ENCODE assay signal across 25 mouse cellular contexts in genomic region chr14:62243530-62243929, GRCm38 (mm10). TPM values are rescaled to one million over a fixed set of nuclear protein-coding genes. Genes with fewer than 3 reads are reported as not detected.
DNase-seq lines count a peak whose midpoint lies in the region; ATAC-seq and TF ChIP-seq lines count a peak whose summit lies in the region.
"Had no signal": no experiment of that assay in that cellular context is flagged by ENCODE, and none has a peak within 500 bp of the region (broad histone marks: within the 10 kb centered on the region; RNA-seq: fewer than 3 reads in every experiment).

No protein-coding gene starts in this region.

- no peaks in the 10 kb centered on the region for H3K9me3 ChIP-seq in lung, embryonic 15.5 days
- H3K9me3 ChIP-seq: embryonic facial prominence, embryonic 13.5 days; embryonic facial prominence, embryonic 15.5 days; forebrain, embryonic 13.5 days; forebrain, embryonic 15.5 days had no signal

- no peaks in the 10 kb centered on the region for H3K36me3 ChIP-seq in heart, adult 2 months (ENCODE audit: control insufficient read depth, insufficient read depth, low read length)
- H3K36me3 ChIP-seq in lung, embryonic 15.5 days = no peaks in the 10 kb centered on the region
- H3K36me3 ChIP-seq: embryonic facial prominence, embryonic 13.5 days; embryonic facial prominence, embryonic 15.5 days; forebrain, embryonic 15.5 days had no signal

- DNase-seq in heart, adult 11 months = peak; percentile 55
- no peak for DNase-seq in heart, adult 2 months
- DNase-seq in lung, adult 18-20 months = no peak
- DNase-seq in ES-CJ7 (ENCODE audit: low read depth, low spot score) = peak; percentile 23
- DNase-seq: adrenal gland, adult 2 months; adrenal gland, postnatal 10 days; adrenal gland, postnatal 25 days; B cell, adult 2 months; cerebellum, adult 11 months; cerebellum, adult 18-20 months; cerebellum, adult 8-10 months; cerebellum, adult 9-11 months; cerebellum, postnatal 14 days; cerebellum, postnatal 36 days; embryo, embryonic 11 days; forebrain, postnatal 0 days had no signal

- H3K27me3 ChIP-seq in heart, adult 2 months (ENCODE audit: control insufficient read depth, insufficient read depth, low read length) = no peaks in the 10 kb centered on the region
- H3K27me3 ChIP-seq in lung, embryonic 15.5 days = no peaks in the 10 kb centered on the region
- H3K27me3 ChIP-seq: CH12.LX; embryonic facial prominence, embryonic 13.5 days; embryonic facial prominence, embryonic 15.5 days; forebrain, embryonic 13.5 days; forebrain, embryonic 15.5 days had no signal

- H3K4me3 ChIP-seq in heart, adult 2 months = no peak overlapping the region
- no peak overlapping the region for H3K4me3 ChIP-seq in lung, embryonic 15.5 days
- H3K4me3 ChIP-seq: embryonic facial prominence, embryonic 13.5 days; embryonic facial prominence, embryonic 15.5 days; erythroblast, embryonic 14.5 days; forebrain, embryonic 13.5 days; forebrain, embryonic 15.5 days had no signal

- 48% methylated on average over 2 of the region's 2 CpGs for WGBS in heart, adult 2 months
- WGBS in lung, embryonic 15.5 days = 41% methylated on average over 2 of the region's 2 CpGs

- no peak overlapping the region for H3K4me2 ChIP-seq in lung, embryonic 15.5 days
- H3K4me2 ChIP-seq: embryonic facial prominence, embryonic 13.5 days; embryonic facial prominence, embryonic 15.5 days; forebrain, embryonic 13.5 days; forebrain, embryonic 15.5 days had no signal

- TF ChIP-seq CTCF in heart, adult 2 months (IDR thresholded peaks at IDR 0.05) = no peak

- no peak overlapping the region for H3K27ac ChIP-seq in heart, adult 2 months
- no peak overlapping the region for H3K27ac ChIP-seq in lung, embryonic 15.5 days
- H3K27ac ChIP-seq: embryonic facial prominence, embryonic 13.5 days; embryonic facial prominence, embryonic 15.5 days; forebrain, embryonic 13.5 days; forebrain, embryonic 15.5 days had no signal

- 0 out of 2 replicates have a peak, but pooled peaks have one; percentile 42 for ATAC-seq in lung, embryonic 15.5 days (ENCODE audit: borderline replicate concordance, extremely low read depth, low FRiP score, low TSS enrichment)
- ATAC-seq: CD4-positive, CD25-positive, alpha-beta regulatory T cell, adult 4 months; forebrain, embryonic 13.5 days; forebrain, embryonic 15.5 days; forebrain, postnatal 0 days had no signal

- no peaks in the 10 kb centered on the region for H3K79me2 ChIP-seq in heart, adult 2 months (replicated peaks; ENCODE audit: control insufficient read depth, insufficient read depth, low read length)

- H3K4me1 ChIP-seq in heart, adult 2 months (ENCODE audit: control insufficient read depth, insufficient read depth, low read length) = no peaks in the 10 kb centered on the region
- H3K4me1 ChIP-seq in lung, embryonic 15.5 days = peaks cover 7% of the 10 kb centered on the region; the same call in 1 of the 2 replicates
- H3K4me1 ChIP-seq: embryonic facial prominence, embryonic 15.5 days; forebrain, embryonic 13.5 days; forebrain, embryonic 15.5 days had no signal

- intact Hi-C loops in heart, adult 2 months (cut with DNase I) = no loop called here

- H3K9ac ChIP-seq in heart, adult 2 months (ENCODE audit: low read depth, low read length) = no peak overlapping the region
- no peak overlapping the region for H3K9ac ChIP-seq in lung, embryonic 15.5 days
- H3K9ac ChIP-seq: embryonic facial prominence, embryonic 13.5 days; embryonic facial prominence, embryonic 15.5 days; forebrain, embryonic 13.5 days; forebrain, embryonic 15.5 days; forebrain, postnatal 0 days had no signal

- no peak for TF ChIP-seq EP300 in heart, adult 2 months (IDR thresholded peaks at IDR 0.05; ENCODE audit: insufficient read depth, low read depth, low read length)

- no peak for TF ChIP-seq POLR2A in heart, adult 2 months (IDR thresholded peaks at IDR 0.05; ENCODE audit: insufficient read depth, low read depth, low read length)

RNA-seq across cellular contexts. Expression of gene Rnaseh2b, which starts 48.9 kb away (rescaled TPM):
- 1 to 10 TPM; 9.3 to 9.8 TPM for total RNA-seq in heart, adult 2 months (2021)
- 3.3 and 5.0 TPM in 2 replicates for polyA plus RNA-seq in heart, adult 2 months (2012; rRNA removed)
- polyA plus RNA-seq in lung, embryonic 15.5 days (2015; fragmentation: Nextera tagmentation; extraction: Ambion mirVana) = 57.7 and 57.8 TPM in 2 replicates

RNA-seq across cellular contexts. Expression of gene Dleu7, which starts 49.3 kb away (rescaled TPM):
- total RNA-seq in heart, adult 2 months (2021) = not detected
- 0.23 TPM in 1 of 2 replicates, not detected in the other for polyA plus RNA-seq in heart, adult 2 months (2012; rRNA removed)
- 0.54 and 0.96 TPM in 2 replicates for polyA plus RNA-seq in lung, embryonic 15.5 days (2015; fragmentation: Nextera tagmentation; extraction: Ambion mirVana)
- total RNA-seq: adrenal gland, postnatal 25 days; CH12.LX; MEL had no signal
- polyA plus RNA-seq: adrenal gland, adult 2 months; CD4-positive, CD25-positive, alpha-beta regulatory T cell, adult 4 months; erythroblast, embryonic 14.5 days had no signal

Comparison
In these comparisons a context has a peak if more than half of its experiments do, and no peak if none do; other contexts are left out.
1. DNase-seq: peak in heart, adult 11 months (single experiment) and ES-CJ7 (single experiment); none in heart, adult 2 months (0 of 2) and lung, adult 18-20 months (0 of 2).